Mouse (Mus musculus): ENCODE results near the gene Pnkd.

Gene Pnkd

GRCm38 (mm10) chr1:74284543-74285160 is at the start of gene Pnkd, which contains the start of gene Aamp:
Pnkd (plus strand) TSS chr1:74284930.
Aamp (minus strand) TSS chr1:74284738.
- no peak; the same call in 1 of the 2 replicates for TF ChIP-seq GATA4 (IDR thresholded peaks at IDR 0.05; ENCODE audit: insufficient replicate concordance, low read length)

DNA sequence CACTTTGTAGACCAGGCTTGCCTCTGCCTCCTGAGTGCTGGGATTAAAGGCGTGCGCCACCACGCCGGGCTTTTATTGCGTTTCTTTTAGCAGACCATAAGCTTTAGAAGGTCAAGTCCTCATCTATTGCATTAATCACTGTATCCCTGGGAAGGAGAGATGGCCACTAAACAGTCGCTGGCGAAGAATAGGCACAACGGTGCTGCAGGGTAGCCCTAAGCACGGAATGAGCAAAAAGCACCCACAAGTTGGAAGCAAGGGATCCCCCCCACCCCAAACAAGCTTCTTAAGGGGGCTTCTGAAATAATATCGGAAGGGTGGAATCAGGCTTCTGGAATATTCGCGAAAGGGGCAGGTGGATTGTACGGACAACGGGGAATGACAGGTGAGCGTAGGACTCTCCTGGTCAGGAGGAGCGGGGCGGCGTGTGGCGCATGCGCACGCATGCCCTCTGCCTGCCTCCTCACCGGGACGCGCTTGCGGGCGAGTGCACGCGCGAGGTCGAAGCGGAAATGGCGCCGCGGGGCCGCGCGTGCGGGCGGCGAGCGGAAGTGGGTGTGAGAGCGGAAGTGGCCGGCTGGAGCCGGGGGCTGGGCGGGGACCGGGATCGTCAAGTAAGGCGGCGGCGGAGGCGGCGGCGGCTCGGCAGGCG is 48.7 kb upstream of the Pnkd start, which contains the start of gene Arpc2:
Gene Arpc2 (plus strand): TSS at position 147 of the 652 bp plus-strand sequence.
- peak; percentile 33; the same call in 1 of the 2 replicates for TF ChIP-seq GATA4 (IDR thresholded peaks at IDR 0.05; ENCODE audit: insufficient replicate concordance, low read length)

GRCm38 (mm10) chr1:74236590-74237317 is 48.0 kb upstream of the Pnkd start:
- no peak; the same call in 1 of the 2 replicates for TF ChIP-seq GATA4 (IDR thresholded peaks at IDR 0.05; ENCODE audit: insufficient replicate concordance, low read length)

DNA sequence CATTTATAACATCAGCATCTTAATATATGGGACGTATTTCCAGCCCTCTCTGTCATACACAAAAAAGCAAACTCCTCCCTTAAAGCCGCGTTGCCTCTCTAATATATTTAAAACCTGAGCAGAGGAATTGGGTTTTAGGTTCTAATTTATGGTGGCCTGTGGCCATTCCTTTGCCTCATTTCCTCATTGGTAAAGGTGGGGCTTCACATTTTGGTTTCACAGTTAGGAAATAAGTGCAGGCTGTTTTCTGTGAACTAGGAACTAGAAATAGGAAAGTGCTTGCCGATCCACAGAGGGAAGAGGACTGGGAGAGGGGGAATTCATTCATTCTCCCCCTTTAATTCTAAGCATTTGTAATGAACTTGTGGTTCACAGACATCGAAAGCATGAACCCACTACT is 47.1 kb upstream of the Pnkd start:
- no peak for TF ChIP-seq GATA4 (IDR thresholded peaks at IDR 0.05; ENCODE audit: insufficient replicate concordance, low read length)

DNA sequence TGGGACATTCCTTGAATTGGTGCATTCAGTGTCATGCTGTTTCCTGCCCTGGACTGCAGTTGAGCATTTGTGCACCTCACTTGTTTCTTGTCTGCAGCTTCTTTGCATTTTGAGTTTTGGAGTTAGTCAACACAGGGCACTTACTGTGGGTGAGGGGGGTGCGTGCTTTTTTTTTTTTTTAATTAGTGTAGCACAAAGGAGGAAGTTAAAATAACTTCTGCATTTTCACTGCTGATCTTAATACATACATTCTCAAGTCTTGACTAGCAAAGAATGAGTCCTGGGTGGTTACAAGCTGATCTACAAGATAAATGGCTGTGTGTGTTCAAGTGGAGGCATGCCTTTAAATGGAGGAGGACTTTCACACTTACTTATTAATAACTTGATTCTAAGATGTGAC is 46.6 kb upstream of the Pnkd start:
- TF ChIP-seq GATA4 (IDR thresholded peaks at IDR 0.05; ENCODE audit: insufficient replicate concordance, low read length), result no peak

DNA sequence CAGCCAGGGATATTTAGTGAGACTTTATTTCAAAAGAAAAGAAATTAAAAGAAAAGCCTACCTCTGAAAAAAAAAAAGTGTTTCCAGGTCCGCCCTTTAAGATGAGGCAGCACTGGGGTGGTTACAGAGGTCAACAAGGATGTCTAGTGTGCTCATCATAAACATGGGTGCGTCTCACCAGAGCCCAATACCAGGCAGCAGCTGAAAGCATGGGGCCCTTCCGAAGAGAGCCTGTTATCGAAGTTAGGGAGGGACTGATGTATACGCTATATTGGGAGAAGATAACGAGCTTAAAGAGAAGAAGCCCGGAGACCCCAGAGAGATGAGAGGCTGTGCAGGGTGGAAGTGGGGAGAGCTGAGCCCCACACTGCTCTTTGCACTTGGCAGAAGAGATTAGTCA is 45.6 kb upstream of the Pnkd start:
- no peak for TF ChIP-seq GATA4 (IDR thresholded peaks at IDR 0.05; ENCODE audit: insufficient replicate concordance, low read length)

- TF ChIP-seq GATA4 (IDR thresholded peaks at IDR 0.05; ENCODE audit: insufficient replicate concordance, low read length), result no peak
Measured at GRCm38 (mm10) chr1:74239618-74240017, 45.1 kb upstream of the Pnkd start.

DNA sequence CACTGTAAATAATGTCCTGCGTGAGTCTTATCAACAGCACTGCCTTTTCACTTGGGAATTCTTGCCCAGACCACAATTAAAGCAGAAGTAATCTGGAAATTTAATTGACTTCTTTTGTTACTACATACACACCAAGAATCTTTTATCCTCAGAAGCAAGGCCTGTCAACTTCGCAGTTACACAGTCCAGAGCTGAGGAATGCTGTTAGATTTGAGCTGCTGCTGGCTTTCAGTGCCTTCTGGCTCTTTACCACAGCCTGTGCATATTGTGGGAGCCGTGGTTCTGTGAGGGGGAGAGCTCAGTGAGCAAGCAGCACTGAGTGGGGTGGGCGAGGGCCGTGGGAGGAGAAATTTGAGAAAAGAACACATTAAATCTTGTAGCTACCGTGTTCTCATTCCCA is 44.4 kb upstream of the Pnkd start:
- TF ChIP-seq GATA4 (IDR thresholded peaks at IDR 0.05; ENCODE audit: insufficient replicate concordance, low read length), result no peak

- TF ChIP-seq GATA4 (IDR thresholded peaks at IDR 0.05; ENCODE audit: insufficient replicate concordance, low read length), result no peak
Measured at GRCm38 (mm10) chr1:74240832-74241231, 43.9 kb upstream of the Pnkd start.

- TF ChIP-seq GATA4 (IDR thresholded peaks at IDR 0.05; ENCODE audit: insufficient replicate concordance, low read length), result no peak
Measured at GRCm38 (mm10) chr1:74245525-74245924, 39.2 kb upstream of the Pnkd start.

DNA sequence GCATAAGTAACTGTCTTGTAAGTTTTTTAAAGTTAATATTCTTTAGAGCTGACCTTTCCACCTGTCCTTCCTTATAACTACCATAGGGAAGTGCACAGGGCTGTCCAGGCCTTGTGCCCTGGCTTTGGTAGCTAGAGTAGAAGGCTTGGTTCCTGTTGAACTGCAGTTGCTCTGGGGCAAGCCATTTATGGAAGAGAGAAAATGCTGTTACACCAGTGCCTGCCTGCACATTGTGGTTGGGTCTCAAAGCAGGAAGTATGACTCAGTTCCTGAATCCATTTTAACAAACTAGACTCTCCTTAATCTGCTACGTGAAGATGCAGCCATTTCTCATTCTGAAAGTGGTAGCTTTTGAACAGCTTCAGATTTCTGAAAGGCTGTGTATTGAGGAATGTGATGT is 35.9 kb upstream of the Pnkd start:
- TF ChIP-seq GATA4 (IDR thresholded peaks at IDR 0.05; ENCODE audit: insufficient replicate concordance, low read length), result no peak

GRCm38 (mm10) chr1:74249331-74249980 is 35.3 kb upstream of the Pnkd start:
- TF ChIP-seq GATA4 (IDR thresholded peaks at IDR 0.05; ENCODE audit: insufficient replicate concordance, low read length), result no peak

GRCm38 (mm10) chr1:74250096-74250495 is 34.6 kb upstream of the Pnkd start:
- no peak for TF ChIP-seq GATA4 (IDR thresholded peaks at IDR 0.05; ENCODE audit: insufficient replicate concordance, low read length)

- TF ChIP-seq GATA4 (IDR thresholded peaks at IDR 0.05; ENCODE audit: insufficient replicate concordance, low read length), result no peak
Measured at GRCm38 (mm10) chr1:74255704-74256345, 28.9 kb upstream of the Pnkd start.

- TF ChIP-seq GATA4 (IDR thresholded peaks at IDR 0.05; ENCODE audit: insufficient replicate concordance, low read length), result no peak
Measured at GRCm38 (mm10) chr1:74256782-74257181, 27.9 kb upstream of the Pnkd start.

Measured in liver, adult (tissue).